Mouse (Mus musculus): ENCODE data around the gene Fgfr2.

GRCm38 (mm10) chr7:132776338-132777111, 346.6 kb downstream of the Fgfr2 start:
- TF ChIP-seq CTCF (conservative IDR thresholded peaks at IDR 0.05; ENCODE audit: low read length) (no peak), POU5F1 (IDR thresholded peaks at IDR 0.05; ENCODE audit: borderline replicate concordance, low read length) (no peak), NANOG (IDR thresholded peaks at IDR 0.05; ENCODE audit: borderline replicate concordance, low read length) (no peak)

Measured in E14TG2a.4 (cell line).